Mouse (Mus musculus): ENCODE data around the gene Dars.

DNA sequence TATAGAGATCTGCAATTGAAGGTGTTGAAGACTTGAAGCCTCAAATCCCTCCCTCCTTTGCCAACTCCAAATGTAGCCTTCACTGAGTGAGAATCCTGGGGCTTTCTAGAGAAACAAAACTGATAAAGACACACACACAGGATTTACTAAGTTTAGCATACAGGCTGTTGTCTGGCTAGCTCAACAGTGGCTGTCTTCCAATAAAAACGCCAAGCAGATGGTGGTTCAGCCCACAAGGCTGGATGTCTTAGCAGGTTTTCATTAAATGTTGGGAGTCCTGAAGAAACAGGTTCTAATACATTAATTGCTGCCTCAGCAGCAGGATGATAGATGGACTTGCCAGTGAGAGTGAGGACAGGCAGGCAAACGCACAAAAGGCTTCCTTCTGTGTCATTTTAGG is 56.6 kb downstream of the Dars start:
- TF ChIP-seq CTCF (IDR thresholded peaks at IDR 0.05; ENCODE audit: low read depth, low read length) (no peak), POLR2A (IDR thresholded peaks at IDR 0.05; ENCODE audit: borderline replicate concordance, low read depth, low read length) (no peak)
